Mouse (Mus musculus) T-cell, adult 66 days (primary cell): ENCODE results near the gene Bend3. TPM values are rescaled to one million over a fixed set of nuclear protein-coding genes. Genes with fewer than 3 reads are reported as not detected.

ENCODE experiments used
- total RNA-seq, 2 experiments: library from RNA; stranded (reverse); gene quantifications; 3 replicates in 1 of 2; 4 replicates in 1 of 2; pipeline ENCODE4 v1.2.4; 2023

Gene Bend3
- total RNA-seq, result 1 to 10 TPM; 9.3 to 9.9 TPM

GRCm38 (mm10) chr10:43478751-43479435 lies at the start of gene Bend3:
Bend3 (plus strand) TSS chr10:43478831.

GRCm38 (mm10) chr10:43523931-43524330 lies 45.3 kb downstream of the Bend3 start, which contains the start of gene Gm9803:
Gm9803 (plus strand) TSS chr10:43524084.

GRCm38 (mm10) chr10:43540442-43541152 lies 62.0 kb downstream of the Bend3 start, which contains the start of gene 1700021F05Rik:
1700021F05Rik (minus strand) TSS chr10:43540994.

Other genes starting within 250 kb of the Bend3 start
- gene Gm9803, start 45.3 kb downstream of the Bend3 start, total RNA-seq, result 1 to 10 TPM in 1 of 2 experiments, not detected in 1; 5.4 TPM
- 10 to 100 TPM; 17.1 to 21.5 TPM for gene 1700021F05Rik, start 62.2 kb downstream of the Bend3 start, total RNA-seq
- gene Cd24a, start 99.5 kb downstream of the Bend3 start, total RNA-seq, result 1 to 10 TPM; 3.3 to 7.4 TPM